Comparison of ENCODE assay signal across 22 mouse cellular contexts in the genomic region with DNA sequence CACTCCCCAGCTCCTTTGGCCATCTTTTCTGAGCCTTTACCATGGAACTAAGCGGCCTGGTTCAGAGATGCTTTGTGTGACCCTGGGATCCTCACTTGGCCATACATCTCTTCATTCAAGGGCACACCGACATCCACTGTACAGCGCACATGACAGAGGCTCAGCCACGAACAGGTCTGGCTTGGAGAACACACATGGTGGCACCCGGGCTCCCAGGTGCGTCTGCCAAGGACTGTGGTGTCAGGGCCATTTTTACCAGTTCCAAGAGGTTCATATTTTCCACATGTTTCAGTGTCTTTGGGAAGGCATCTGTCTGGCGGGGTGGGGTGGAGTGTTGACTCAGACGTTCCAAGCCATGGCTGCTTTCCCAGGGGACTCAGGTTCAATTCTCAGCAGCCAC. TPM values are rescaled to one million over a fixed set of nuclear protein-coding genes. Genes with fewer than 3 reads are reported as not detected.
DNase-seq lines count a peak whose midpoint lies in the region; ATAC-seq and TF ChIP-seq lines count a peak whose summit lies in the region.
"Had no signal": no experiment of that assay in that cellular context is flagged by ENCODE, and none has a peak within 500 bp of the region (broad histone marks: within the 10 kb centered on the region; RNA-seq: fewer than 3 reads in every experiment).

No protein-coding gene starts in this region.

- 92% methylated on average over 8 of the region's 8 CpGs for WGBS in hindbrain, postnatal 0 days
- 96% methylated on average over 8 of the region's 8 CpGs for WGBS in hindbrain, embryonic 10.5 days

- no peak overlapping the region for H3K4me3 ChIP-seq in hindbrain, postnatal 0 days (ENCODE audit: low read length)
- no peak overlapping the region for H3K4me3 ChIP-seq in hindbrain, embryonic 10.5 days
- H3K4me3 ChIP-seq: embryonic facial prominence, embryonic 12.5 days; embryonic facial prominence, embryonic 15.5 days; erythroblast, embryonic 14.5 days; forebrain, embryonic 10.5 days; forebrain, embryonic 12.5 days; gastrocnemius, adult 2 months had no signal

- no peak overlapping the region for H3K9ac ChIP-seq in hindbrain, postnatal 0 days (replicated peaks; ENCODE audit: low read length)
- H3K9ac ChIP-seq: embryonic facial prominence, embryonic 12.5 days; embryonic facial prominence, embryonic 15.5 days; forebrain, embryonic 12.5 days had no signal

- peaks cover 78% of the 10 kb centered on the region for H3K36me3 ChIP-seq in hindbrain, postnatal 0 days (ENCODE audit: insufficient read depth, low read length)
- peaks cover 100% of the 10 kb centered on the region for H3K36me3 ChIP-seq in hindbrain, embryonic 10.5 days

- H3K4me2 ChIP-seq in hindbrain, postnatal 0 days (ENCODE audit: low read depth, low read length) = no peak overlapping the region
- H3K4me2 ChIP-seq: embryonic facial prominence, embryonic 12.5 days; embryonic facial prominence, embryonic 15.5 days; forebrain, embryonic 12.5 days had no signal

- H3K4me1 ChIP-seq in hindbrain, postnatal 0 days (ENCODE audit: insufficient read depth, low read length) = no peaks in the 10 kb centered on the region
- H3K4me1 ChIP-seq in hindbrain, embryonic 10.5 days (replicated peaks) = no peaks in the 10 kb centered on the region
- H3K4me1 ChIP-seq: embryonic facial prominence, embryonic 12.5 days; embryonic facial prominence, embryonic 15.5 days; forebrain, embryonic 10.5 days; forebrain, embryonic 12.5 days had no signal

- no peak overlapping the region for H3K27ac ChIP-seq in hindbrain, postnatal 0 days
- H3K27ac ChIP-seq in hindbrain, embryonic 10.5 days = no peak overlapping the region
- H3K27ac ChIP-seq: embryonic facial prominence, embryonic 12.5 days; embryonic facial prominence, embryonic 15.5 days; forebrain, embryonic 10.5 days; forebrain, embryonic 12.5 days; gastrocnemius, adult 2 months had no signal

- no peaks in the 10 kb centered on the region for H3K27me3 ChIP-seq in hindbrain, postnatal 0 days (ENCODE audit: insufficient read depth, low read length)
- H3K27me3 ChIP-seq in hindbrain, embryonic 10.5 days (ENCODE audit: insufficient read depth, poor library complexity, severe bottlenecking) = no peaks in the 10 kb centered on the region
- H3K27me3 ChIP-seq: embryonic facial prominence, embryonic 12.5 days; embryonic facial prominence, embryonic 15.5 days; forebrain, embryonic 12.5 days had no signal

- 0 out of 2 replicates have a peak, but pooled peaks have one; percentile 4 for ATAC-seq in hindbrain, postnatal 0 days
- ATAC-seq: forebrain, embryonic 14.5 days; forebrain, embryonic 16.5 days had no signal

- peak; percentile 56 for DNase-seq in adrenal gland, adult 2 months
- DNase-seq in adrenal gland, adult 8-10 months = no peak
- DNase-seq in adrenal gland, postnatal 14 days = peak; percentile 47
- DNase-seq in adrenal gland, postnatal 4 days (ENCODE audit: low spot score in 2 of 2) = no peak
- DNase-seq in hindbrain, postnatal 0 days (ENCODE audit: low spot score) = no peak
- no peak for DNase-seq in hindbrain, embryonic 10.5 days (ENCODE audit: low spot score)
- no peak for DNase-seq in cerebellum, postnatal 14 days
- DNase-seq: cerebellum, adult 11-12 months; cerebellum, adult 2 months; cerebellum, adult 9-10 months; cerebellum, postnatal 10 days; cerebellum, postnatal 36 days; embryo, embryonic 11 days; gastrocnemius, adult 2 months had no signal

- no peaks in the 10 kb centered on the region for H3K9me3 ChIP-seq in hindbrain, postnatal 0 days (ENCODE audit: low read length)
- peaks cover 12% of the 10 kb centered on the region for H3K9me3 ChIP-seq in hindbrain, embryonic 10.5 days
- H3K9me3 ChIP-seq: embryonic facial prominence, embryonic 12.5 days; embryonic facial prominence, embryonic 15.5 days; forebrain, embryonic 12.5 days had no signal

- no peak for TF ChIP-seq CTCF in hindbrain, postnatal 0 days (IDR thresholded peaks at IDR 0.05; ENCODE audit: low read depth)

RNA-seq across cellular contexts. Expression of a gene that starts 27.3 kb away (rescaled TPM):
- 100 to 1,000 TPM; 226 to 406 TPM for total RNA-seq in adrenal gland, adult 2 months (2021)
- 209 and 255 TPM in 2 replicates for polyA plus RNA-seq in adrenal gland, adult 2 months (2012; rRNA removed)
- total RNA-seq in adrenal gland, adult 8-10 months (2022) = 100 to 1,000 TPM; 185 to 376 (median 281) TPM
- total RNA-seq in adrenal gland, postnatal 14 days (2021) = 325 and 370 TPM in 2 replicates
- total RNA-seq in adrenal gland, postnatal 4 days (2021) = 100 to 1,000 TPM; 229 to 261 TPM
- total RNA-seq in hindbrain, postnatal 0 days (2014; rRNA removed) = 21.0 and 28.4 TPM in 2 replicates
- polyA plus RNA-seq in hindbrain, postnatal 0 days (2015; fragmentation: Nextera tagmentation; extraction: Ambion mirVana) = 14.5 and 14.6 TPM in 2 replicates
- polyA plus RNA-seq in hindbrain, embryonic 10.5 days (2016; fragmentation: Nextera tagmentation; extraction: Ambion mirVana) = 5.1 and 8.2 TPM in 2 replicates

RNA-seq across cellular contexts. Expression of a gene that starts 41.6 kb away (rescaled TPM):
- total RNA-seq in adrenal gland, adult 2 months (2021) = 10 to 100 TPM in 1 of 2 experiments, 1 to 10 TPM in 1; 5.9 to 10.5 TPM
- polyA plus RNA-seq in adrenal gland, adult 2 months (2012; rRNA removed) = 4.2 and 5.2 TPM in 2 replicates
- 10 to 100 TPM in 2 of 4 experiments, 1 to 10 TPM in 2; 8.5 to 14.8 (median 9.9) TPM for total RNA-seq in adrenal gland, adult 8-10 months (2022)
- 12.9 and 13.7 TPM in 2 replicates for total RNA-seq in adrenal gland, postnatal 14 days (2021)
- 10 to 100 TPM; 35.2 to 35.4 TPM for total RNA-seq in adrenal gland, postnatal 4 days (2021)
- total RNA-seq in hindbrain, postnatal 0 days (2014; rRNA removed) = 90.4 and 97.7 TPM in 2 replicates
- polyA plus RNA-seq in hindbrain, postnatal 0 days (2015; fragmentation: Nextera tagmentation; extraction: Ambion mirVana) = 157 and 162 TPM in 2 replicates
- polyA plus RNA-seq in hindbrain, embryonic 10.5 days (2016; fragmentation: Nextera tagmentation; extraction: Ambion mirVana) = 297 and 325 TPM in 2 replicates
- total RNA-seq: MEL had no signal
- polyA plus RNA-seq: erythroblast, embryonic 14.5 days had no signal

RNA-seq across cellular contexts. Expression of a gene that starts 47.0 kb away (rescaled TPM):
- total RNA-seq in adrenal gland, adult 2 months (2021) = 100 to 1,000 TPM in 1 of 2 experiments, 10 to 100 TPM in 1; 85.9 to 147 TPM
- 548 and 593 TPM in 2 replicates for polyA plus RNA-seq in adrenal gland, adult 2 months (2012; rRNA removed)
- total RNA-seq in adrenal gland, adult 8-10 months (2022) = 100 to 1,000 TPM in 2 of 4 experiments, 10 to 100 TPM in 2; 58.1 to 133 (median 96.3) TPM
- 87.8 and 94.3 TPM in 2 replicates for total RNA-seq in adrenal gland, postnatal 14 days (2021)
- 10 to 100 TPM; 67.6 to 68.2 TPM for total RNA-seq in adrenal gland, postnatal 4 days (2021)
- 70.5 and 84.8 TPM in 2 replicates for total RNA-seq in hindbrain, postnatal 0 days (2014; rRNA removed)
- polyA plus RNA-seq in hindbrain, postnatal 0 days (2015; fragmentation: Nextera tagmentation; extraction: Ambion mirVana) = 31.8 and 32.2 TPM in 2 replicates
- 28.3 and 35.7 TPM in 2 replicates for polyA plus RNA-seq in hindbrain, embryonic 10.5 days (2016; fragmentation: Nextera tagmentation; extraction: Ambion mirVana)

Comparison
In these comparisons a context has a peak if more than half of its experiments do, and no peak if none do; other contexts are left out.
1. DNase-seq: peak in adrenal gland, adult 2 months (single experiment) and adrenal gland, postnatal 14 days (single experiment); none in adrenal gland, adult 8-10 months (single experiment), adrenal gland, postnatal 4 days (0 of 2), hindbrain, postnatal 0 days (single experiment), hindbrain, embryonic 10.5 days (single experiment) and cerebellum, postnatal 14 days (0 of 2).